Mouse (Mus musculus) gastrocnemius, postnatal 4 days (tissue): ENCODE results near the gene Fam78a. TPM values are rescaled to one million over a fixed set of nuclear protein-coding genes. Genes with fewer than 3 reads are reported as not detected.
A peak's percentile ranks its signal among the peaks of the same experiment; 100 is the strongest.

Experiments
- DNase-seq, 2 experiments: peaks; one replicate each; pipeline ENCODE4 v3.0.0; 2021 to 2022; ENCODE audit warnings: low spot score in 2 of 2, mixed read lengths in 2 of 2
- long read RNA-seq, 2 experiments: library from polyadenylated mRNA; stranded (forward); transcript quantifications; one replicate each; pipeline ENCODE4 v2.0.0; 2021
- total RNA-seq, 2 experiments: library from RNA; stranded (reverse); gene quantifications; 2 replicates each; pipeline ENCODE4 v1.2.3; 2021

The Fam78a gene
- 10 to 100 TPM; 28.7 to 30.0 TPM for total RNA-seq
- long read RNA-seq, experiment 1, full-length matches to known transcripts: 3 of 20 reads
- long read RNA-seq, experiment 1, partial matches to known transcripts: 7 of 20 reads
- long read RNA-seq, experiment 1, other reads (novel, unspliced or antisense): 10 of 20 reads
- long read RNA-seq, experiment 2, full-length matches to known transcripts: 7 of 23 reads
- long read RNA-seq, experiment 2, partial matches to known transcripts: 9 of 23 reads
- long read RNA-seq, experiment 2, other reads (novel, unspliced or antisense): 7 of 23 reads

GRCm38 (mm10) chr2:32084111-32084871 lies at the start of gene Fam78a:
Gene Fam78a (minus strand): TSS chr2:32084857.
- DNase-seq: peak in 1 of 2 experiments; percentile 46

DNA sequence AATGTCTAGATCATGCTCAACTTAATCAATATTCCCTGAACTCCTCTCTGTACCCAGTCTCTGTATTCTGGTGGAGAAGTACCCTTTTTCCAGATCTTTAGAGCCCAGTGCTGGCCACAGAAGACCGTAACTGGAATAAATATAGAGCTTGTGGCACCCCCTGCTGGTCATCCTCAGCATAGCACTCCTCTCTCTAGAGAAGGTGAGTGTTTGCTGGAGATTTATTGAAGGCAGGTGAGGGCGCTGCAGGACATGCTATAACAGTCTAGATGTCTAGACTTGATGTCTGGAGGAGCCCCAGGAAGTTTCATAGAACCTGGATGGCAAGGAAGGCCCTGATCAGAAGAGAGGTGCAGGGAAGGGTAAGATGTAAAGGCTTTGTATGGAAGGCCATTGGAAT lies 49.4 kb upstream of the Fam78a start:
- DNase-seq: peak; percentile 64 to 80

GRCm38 (mm10) chr2:32132567-32132992 lies 47.9 kb upstream of the Fam78a start:
- DNase-seq: peak in 1 of 2 experiments; percentile 47

DNA sequence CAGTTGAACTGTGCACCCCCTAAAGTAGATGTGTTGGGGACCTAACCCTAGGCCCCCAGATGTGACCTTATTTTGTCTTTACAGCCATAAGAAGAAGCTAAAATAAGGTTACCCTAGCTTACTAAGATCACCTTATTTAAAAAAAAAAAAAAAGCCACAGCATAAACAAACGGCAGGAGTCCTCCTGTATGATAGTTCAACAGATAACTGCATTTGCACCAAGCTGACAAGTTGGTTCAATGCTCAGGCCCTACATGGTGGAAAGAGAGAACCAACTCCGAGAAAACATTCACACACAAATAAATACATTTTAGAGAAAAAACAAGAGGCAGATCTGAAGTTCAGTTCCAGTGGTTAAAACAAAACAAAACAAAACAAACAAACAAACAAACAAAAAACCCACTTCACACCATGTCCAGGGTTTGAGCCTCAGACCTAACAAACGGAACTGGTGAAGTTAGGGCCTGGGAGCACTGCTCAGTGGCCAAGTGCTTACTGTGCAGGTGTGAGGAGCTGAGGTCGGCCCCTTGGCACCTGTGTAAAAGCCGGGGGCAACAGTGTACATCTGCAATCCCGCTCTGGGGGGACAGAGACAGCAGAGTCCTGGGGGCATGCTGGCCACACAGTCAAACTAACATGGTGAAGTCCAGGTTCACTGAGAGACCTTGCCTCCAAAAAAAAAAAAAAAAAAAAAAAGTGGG lies 47.4 kb upstream of the Fam78a start:
- DNase-seq: no peak

DNA sequence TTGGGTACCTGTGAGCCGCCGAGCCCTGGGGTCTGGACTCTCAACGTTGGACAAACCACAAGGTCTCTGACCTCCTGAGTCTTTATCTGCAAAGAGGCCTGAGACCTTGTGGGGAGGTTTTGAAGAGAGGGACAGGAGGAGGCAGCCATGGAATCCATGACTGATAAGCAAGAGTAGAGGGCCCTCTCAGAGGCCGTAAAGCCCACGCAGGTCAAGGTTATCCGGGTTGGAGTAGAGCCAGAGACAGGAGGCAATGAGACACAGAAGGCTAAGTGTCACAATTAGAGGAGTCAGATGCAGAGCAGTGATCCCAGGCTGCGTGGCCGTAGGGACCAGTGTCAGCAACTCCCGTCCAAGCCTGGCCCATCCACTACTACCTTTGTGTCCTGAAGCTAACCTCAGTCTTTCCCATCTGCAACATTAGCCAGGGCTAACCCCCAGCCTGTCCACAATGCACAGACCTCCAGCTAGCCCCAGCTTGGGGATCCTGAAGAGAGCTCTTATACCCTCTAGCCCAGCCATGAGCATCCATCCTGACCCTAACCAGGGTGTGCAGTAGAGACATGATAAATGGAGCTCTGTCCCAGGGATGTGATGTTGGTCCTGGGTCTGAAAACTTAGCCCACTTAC lies 46.7 kb upstream of the Fam78a start:
- no peak for DNase-seq

DNA sequence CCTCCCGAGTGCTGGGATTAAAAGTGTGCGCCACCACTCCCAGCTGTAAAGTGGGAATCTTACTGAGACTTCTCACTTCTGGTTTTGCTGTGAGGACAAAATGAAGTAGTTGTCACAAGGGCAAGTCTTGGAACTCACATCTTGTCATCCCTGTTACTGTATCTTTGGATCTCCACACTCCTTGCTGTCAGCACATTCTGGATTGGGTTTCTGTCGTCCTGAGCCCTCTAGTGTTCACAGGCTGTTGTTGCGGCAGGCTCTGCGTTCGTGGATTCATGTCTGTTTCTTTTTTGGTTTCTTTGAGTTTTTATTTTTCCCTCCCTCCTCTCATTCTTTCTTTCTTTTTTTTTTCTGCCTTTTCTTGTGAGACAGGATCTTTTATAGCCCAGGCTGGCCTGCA lies 45.8 kb upstream of the Fam78a start:
- peak in 1 of 2 experiments; percentile 52 for DNase-seq

GRCm38 (mm10) chr2:32129383-32130074 lies 44.9 kb upstream of the Fam78a start:
- peak in 1 of 2 experiments; percentile 27 for DNase-seq

DNA sequence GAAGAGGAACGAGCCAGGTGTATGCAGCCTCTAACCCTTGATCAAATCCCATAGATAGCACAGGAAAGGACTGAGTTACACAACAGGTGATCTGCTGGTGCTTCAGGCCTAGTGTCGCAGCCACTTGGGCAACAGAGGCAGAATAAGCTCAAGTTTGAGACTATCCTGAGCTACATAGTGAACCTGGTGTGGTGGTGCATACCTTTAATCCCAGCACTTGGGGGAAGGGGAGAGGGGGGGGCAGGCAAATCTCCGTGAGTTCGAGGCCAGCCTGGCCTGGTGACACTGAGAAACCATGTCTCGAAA lies 43.8 kb upstream of the Fam78a start:
- no peak for DNase-seq

- DNase-seq: no peak
Measured at GRCm38 (mm10) chr2:32127653-32128535, 43.2 kb upstream of the Fam78a start.

DNA sequence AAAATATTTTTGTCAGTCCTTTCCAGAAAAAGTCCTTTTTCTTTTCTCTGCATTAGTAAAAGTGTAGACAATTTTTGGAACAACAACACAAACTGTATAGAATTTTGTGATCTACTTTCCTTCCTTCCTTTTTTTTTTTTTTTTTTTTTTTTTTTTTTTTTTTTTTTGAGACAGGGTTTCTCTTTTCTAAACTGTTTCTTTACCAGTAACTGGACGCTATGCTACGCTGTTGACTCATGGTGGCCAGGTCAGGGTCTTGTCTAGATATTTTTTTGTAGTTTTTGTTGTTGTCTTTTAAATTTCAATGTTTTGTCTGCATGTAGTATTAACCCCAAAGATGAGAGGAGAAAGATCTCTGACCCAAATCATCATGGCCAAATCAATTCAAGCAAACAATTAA lies 37.1 kb upstream of the Fam78a start:
- no peak for DNase-seq

- DNase-seq: no peak
Measured at GRCm38 (mm10) chr2:32121150-32121549, 36.5 kb upstream of the Fam78a start.

DNA sequence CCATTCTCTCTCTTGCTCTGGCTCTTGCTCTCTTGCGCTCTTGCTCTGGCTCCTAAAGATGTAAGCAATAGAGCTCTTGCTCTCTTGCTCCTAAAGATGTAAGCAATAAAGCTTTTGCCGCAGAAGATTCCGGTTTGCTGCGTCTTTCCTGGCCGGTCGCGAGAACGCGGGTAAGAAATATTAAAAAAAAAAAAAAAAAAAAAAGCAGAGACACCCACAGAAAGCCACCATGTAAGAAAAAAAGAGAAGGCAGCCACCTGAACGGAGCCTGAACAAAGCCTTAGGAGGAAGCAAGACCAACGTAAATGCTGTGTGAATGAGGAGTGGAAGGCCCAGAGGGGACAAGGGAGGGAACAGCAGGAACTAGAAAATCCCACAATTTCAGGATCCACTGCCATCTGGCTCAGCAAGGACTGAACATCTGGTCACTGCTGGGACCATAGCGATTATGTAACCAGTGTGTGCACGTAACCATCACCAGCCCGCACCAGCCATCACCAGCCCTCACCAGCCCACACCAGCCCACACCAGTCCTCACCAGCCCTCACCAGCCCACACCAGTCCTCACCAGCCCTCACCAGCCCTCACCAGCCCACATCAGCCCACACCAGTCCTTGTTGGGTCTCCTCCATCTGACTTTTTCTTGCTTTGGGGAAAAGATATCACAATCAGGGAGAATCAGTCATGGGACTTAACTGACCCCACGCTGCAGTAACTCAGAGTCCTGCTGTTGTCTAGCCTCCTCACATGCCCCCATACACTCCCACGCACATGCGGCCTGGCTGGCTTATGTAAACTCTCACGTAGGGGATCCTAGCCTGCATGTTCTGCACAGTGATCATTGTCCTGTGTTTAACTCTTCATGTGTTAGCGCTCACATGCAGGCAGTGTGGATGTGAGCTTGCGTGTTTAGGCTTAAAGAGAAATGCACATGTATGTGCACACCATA lies 35.4 kb upstream of the Fam78a start:
- peak in 1 of 2 experiments; percentile 43 for DNase-seq

- DNase-seq: no peak
Measured at GRCm38 (mm10) chr2:32115851-32116268, 31.2 kb upstream of the Fam78a start.

DNA sequence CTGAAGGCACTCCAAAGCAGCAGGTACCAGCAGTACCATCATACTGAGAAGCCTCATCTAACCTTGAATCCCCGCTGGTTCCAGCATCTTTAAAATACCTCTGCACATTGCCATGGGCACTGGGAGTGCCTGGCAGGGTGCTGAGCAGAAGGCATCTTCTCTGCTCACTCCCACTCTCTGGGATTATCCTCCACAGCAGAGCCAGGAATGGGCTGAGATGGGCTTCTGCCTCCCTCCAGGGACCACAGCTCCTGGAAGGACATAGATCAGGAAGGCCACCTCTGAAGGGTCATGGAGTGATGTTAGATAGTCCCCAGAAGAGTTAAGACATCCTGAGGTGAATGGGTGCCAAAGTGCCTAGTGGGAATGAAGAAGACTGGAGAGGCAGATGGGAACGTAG lies 27.9 kb upstream of the Fam78a start:
- DNase-seq: no peak

DNA sequence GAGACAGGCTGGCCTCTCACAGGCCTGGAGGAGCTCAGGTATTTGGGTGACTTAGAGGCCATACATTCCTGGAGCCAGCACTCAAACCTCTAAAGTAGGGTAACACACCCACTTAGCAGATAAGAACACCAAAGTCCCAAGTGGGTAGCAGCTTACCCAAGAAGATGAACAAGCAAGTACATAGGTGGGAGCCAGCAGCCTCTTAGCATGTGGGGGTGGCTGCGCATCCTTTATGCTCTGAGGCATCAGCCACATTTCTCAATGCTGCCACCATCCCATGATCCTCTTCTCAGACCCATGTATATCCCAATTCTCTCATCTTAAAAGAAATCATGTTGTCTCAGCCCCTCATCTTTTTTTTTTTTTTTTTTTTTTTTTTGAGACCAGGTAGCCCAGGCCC lies 26.6 kb upstream of the Fam78a start:
- DNase-seq: no peak

DNA sequence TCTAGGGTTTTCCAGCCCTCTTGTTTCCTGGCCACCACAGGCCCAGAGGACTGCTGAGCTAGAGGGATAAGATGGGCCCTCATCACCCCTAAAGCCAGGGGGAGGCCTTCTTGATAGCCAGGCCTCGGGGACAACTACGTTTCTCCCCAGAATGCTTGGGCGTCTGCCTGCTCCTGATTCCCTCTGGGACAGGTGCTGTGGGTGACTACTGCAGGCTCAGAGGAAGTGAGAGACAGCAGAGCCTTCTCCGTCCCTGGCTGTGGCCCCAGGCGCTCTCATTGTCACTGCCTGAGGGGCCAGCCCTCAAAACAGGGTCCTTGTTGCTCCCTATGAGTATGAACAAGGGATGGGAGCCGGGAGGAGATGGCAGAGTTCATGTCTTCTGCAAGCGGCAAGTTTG lies 21.3 kb upstream of the Fam78a start:
- no peak for DNase-seq

- no peak for DNase-seq
Measured at GRCm38 (mm10) chr2:32105117-32105913, 20.7 kb upstream of the Fam78a start.

GRCm38 (mm10) chr2:32104122-32104521 lies 19.5 kb upstream of the Fam78a start:
- no peak for DNase-seq
